Mouse (Mus musculus) heart, postnatal 0 days (tissue): ENCODE results near the gene Lcp2.

Experiments used
- CTCF ChIP-seq: IDR thresholded peaks from 2 replicates; pipeline ENCODE4 v1.5.1; 2016; ENCODE audit warnings: antibody characterized with exemption, control low read depth, low read depth
- EP300 ChIP-seq: IDR thresholded peaks from 2 replicates; pipeline ENCODE4 v1.6.1; 2016; ENCODE audit warnings: antibody characterized with exemption, low read depth

DNA sequence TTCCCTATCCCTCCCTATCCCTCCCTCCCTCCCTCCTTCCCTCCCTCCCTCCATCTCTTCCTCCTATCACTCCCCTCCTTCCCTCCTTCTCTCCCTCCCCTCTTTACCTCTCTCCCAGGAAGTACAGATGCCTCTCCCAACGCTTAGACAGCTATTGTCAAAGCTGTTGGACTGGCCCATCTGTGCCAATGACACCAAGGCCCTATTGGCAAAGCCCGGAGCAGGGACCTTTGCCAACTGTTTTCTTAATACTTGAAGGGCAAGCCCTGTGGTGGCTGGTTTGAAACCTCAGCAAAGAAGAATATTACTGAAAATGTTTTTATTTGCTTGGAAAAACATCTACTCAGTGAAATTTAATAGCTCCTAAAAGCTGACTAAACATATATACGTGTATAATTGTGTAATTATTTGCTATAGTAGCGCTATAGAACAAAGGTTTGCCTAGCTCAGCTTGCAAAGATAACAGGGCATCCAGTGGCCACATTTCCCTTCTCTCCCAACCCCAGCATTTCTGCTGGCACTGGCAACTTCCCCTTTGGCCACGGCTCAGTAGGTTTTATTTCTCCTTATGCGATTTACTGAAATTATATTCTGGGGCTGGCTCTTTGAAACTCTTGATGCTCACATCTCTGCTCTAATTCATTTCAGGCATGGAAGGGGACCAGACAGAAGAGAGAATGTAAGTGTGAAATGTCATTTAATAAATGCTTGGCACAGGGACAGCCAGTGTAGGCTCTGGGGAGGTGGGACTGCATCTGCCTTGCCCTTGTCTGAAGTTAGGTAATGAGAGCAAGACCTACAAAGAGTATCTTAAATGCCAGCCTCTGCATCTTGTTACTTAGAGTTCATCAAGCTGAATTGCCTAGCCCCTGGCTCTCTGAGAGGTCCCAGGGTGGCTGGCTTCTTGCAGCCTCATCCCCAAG is 33.1 kb downstream of the Lcp2 start:
- no peak for TF ChIP-seq CTCF
- TF ChIP-seq EP300 = no peak
